Mouse (Mus musculus): ENCODE data around the gene Mup8.
"Not testable (repeated sequence)": the region's sequence is repeated elsewhere in the genome, so short reads cannot be mapped to it uniquely, and the experiment has no call there.

The Mup8 gene

DNA sequence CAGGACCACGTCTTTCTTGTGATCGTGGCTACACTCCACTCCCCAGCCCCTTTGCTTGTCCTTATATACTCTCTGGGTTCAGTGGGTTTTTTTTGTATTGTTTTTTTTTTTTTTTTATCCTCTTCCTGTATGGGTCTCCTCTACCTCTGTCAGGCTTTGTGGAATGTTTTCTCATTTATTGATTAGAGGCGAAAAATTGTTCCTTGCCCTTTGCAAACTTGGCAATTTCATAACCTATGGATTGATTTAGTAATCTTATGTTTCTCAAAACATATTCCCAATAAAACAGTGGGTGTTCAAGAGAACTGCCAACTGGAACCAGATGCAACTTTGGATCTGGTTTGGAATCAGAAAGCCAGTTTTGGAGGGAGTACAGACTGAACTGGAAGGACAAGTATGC is at the start of gene Mup8:
Gene Mup8 (minus strand): TSS at position 101 of the 400 bp plus-strand sequence.
- DNase-seq = not testable (repeated sequence)

DNA sequence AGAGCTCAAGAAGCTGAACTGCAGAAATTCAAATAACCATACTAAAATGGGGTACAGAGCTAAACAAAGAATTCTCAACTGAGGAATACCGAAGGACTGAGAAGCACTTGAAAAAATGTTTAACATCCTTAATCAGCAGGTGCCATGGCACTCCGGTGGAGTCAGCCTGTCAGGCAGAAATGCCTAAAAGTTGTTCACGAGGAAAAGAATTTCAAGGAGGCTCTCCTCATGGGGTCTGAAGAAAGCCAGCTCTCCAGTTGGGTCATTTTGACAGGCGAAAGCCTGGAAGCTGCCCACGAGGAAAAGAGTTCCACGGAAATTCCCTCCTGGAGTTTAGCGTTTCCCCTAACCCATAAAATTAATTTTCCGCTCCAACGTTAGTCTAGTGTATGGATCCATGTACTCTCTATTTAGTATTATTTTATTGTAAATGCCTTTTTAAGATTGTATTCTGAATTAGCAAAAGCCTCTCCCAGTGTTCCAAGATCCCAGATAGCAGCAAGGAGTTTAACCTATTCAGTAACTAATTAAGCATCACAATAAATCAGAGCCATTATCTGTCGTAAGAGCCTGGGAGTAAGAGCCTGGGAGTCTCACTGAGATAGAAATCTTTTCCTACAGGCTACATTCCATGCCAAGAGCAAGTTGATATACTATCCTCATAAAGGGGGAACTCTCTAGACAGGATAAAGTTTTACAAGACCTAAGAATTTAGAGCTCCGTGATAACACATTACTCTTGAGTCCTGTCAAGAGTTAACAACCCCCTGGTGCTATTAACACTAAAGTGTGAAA is 43.8 kb upstream of the Mup8 start:
- not testable (repeated sequence) for DNase-seq

GRCm38 (mm10) chr4:60262706-60263105 is 40.3 kb upstream of the Mup8 start:
- DNase-seq = not testable (repeated sequence)

All from thymus, postnatal 36 days (tissue).